Mouse (Mus musculus): Measurements from ENCODE around the gene Anapc7. TPM values are rescaled to one million over a fixed set of nuclear protein-coding genes. Genes with fewer than 3 reads are reported as not detected.

The Anapc7 gene
- polyA plus RNA-seq, 1 experiment from 2014 or later = 26.5 TPM

GRCm38 (mm10) chr5:122402160-122402559 is 19.3 kb upstream of the Anapc7 start:
- no peak for DNase-seq (ENCODE audit: low spot score)
- H3K36me3 ChIP-seq (ENCODE audit: insufficient read depth, low read length) = peaks cover 46% of the 10 kb centered on the region
- H3K4me2 ChIP-seq (replicated peaks; ENCODE audit: low read depth, low read length) = no peak overlapping the region
- WGBS = 76% methylated on average over 13 of the region's 13 CpGs
- H3K4me1 ChIP-seq (ENCODE audit: insufficient read depth, low read depth, low read length) = no peaks in the 10 kb centered on the region
- H3K9ac ChIP-seq (replicated peaks; ENCODE audit: low read depth) = no peak overlapping the region
- TF ChIP-seq EP300 (IDR thresholded peaks at IDR 0.05) (no peak), CTCF (IDR thresholded peaks at IDR 0.05) (no peak)
- no peak overlapping the region for H3K4me3 ChIP-seq (ENCODE audit: low read depth, low read length)
- no peaks in the 10 kb centered on the region for H3K9me3 ChIP-seq (ENCODE audit: low read length)
- no peak for ATAC-seq
- no peaks in the 10 kb centered on the region for H3K27me3 ChIP-seq (replicated peaks; ENCODE audit: insufficient read depth, low read length)
- no peak overlapping the region for H3K27ac ChIP-seq (ENCODE audit: low read length)

GRCm38 (mm10) chr5:122402772-122403171 is 18.7 kb upstream of the Anapc7 start:
- Histone ChIP-seq H3K36me3 (ENCODE audit: insufficient read depth, low read length) (peaks cover 42% of the 10 kb centered on the region), H3K4me3 (ENCODE audit: low read depth, low read length) (no peak overlapping the region), H3K4me1 (ENCODE audit: insufficient read depth, low read depth, low read length) (no peaks in the 10 kb centered on the region), H3K9ac (replicated peaks; ENCODE audit: low read depth) (no peak overlapping the region), H3K9me3 (ENCODE audit: low read length) (no peaks in the 10 kb centered on the region), H3K27ac (ENCODE audit: low read length) (no peak overlapping the region), H3K27me3 (replicated peaks; ENCODE audit: insufficient read depth, low read length) (no peaks in the 10 kb centered on the region), H3K4me2 (replicated peaks; ENCODE audit: low read depth, low read length) (no peak overlapping the region)
- peak; percentile 87 for DNase-seq (ENCODE audit: low spot score)
- TF ChIP-seq CTCF (IDR thresholded peaks at IDR 0.05) = no peak
- no peak for TF ChIP-seq EP300 (IDR thresholded peaks at IDR 0.05)
- peak; percentile 75 for ATAC-seq
- 70% methylated on average over 5 of the region's 5 CpGs for WGBS

GRCm38 (mm10) chr5:122403362-122403761 is 18.1 kb upstream of the Anapc7 start:
- ATAC-seq (no peak), DNase-seq (ENCODE audit: low spot score) (no peak)
- H3K4me3 ChIP-seq (ENCODE audit: low read depth, low read length) = no peak overlapping the region
- no peak overlapping the region for H3K4me2 ChIP-seq (replicated peaks; ENCODE audit: low read depth, low read length)
- peaks cover 42% of the 10 kb centered on the region for H3K36me3 ChIP-seq (ENCODE audit: insufficient read depth, low read length)
- H3K4me1 ChIP-seq (ENCODE audit: insufficient read depth, low read depth, low read length) = no peaks in the 10 kb centered on the region
- H3K27me3 ChIP-seq (replicated peaks; ENCODE audit: insufficient read depth, low read length) = no peaks in the 10 kb centered on the region
- H3K9ac ChIP-seq (replicated peaks; ENCODE audit: low read depth) = no peak overlapping the region
- WGBS = 87% methylated on average over 12 of the region's 12 CpGs
- TF ChIP-seq CTCF (IDR thresholded peaks at IDR 0.05) = no peak
- no peak for TF ChIP-seq EP300 (IDR thresholded peaks at IDR 0.05)
- H3K9me3 ChIP-seq (ENCODE audit: low read length) = no peaks in the 10 kb centered on the region
- no peak overlapping the region for H3K27ac ChIP-seq (ENCODE audit: low read length)

GRCm38 (mm10) chr5:122405537-122405936 is 16.0 kb upstream of the Anapc7 start:
- no peak for ATAC-seq
- DNase-seq (ENCODE audit: low spot score) = no peak
- 92% methylated on average over 10 of the region's 10 CpGs for WGBS

GRCm38 (mm10) chr5:122409692-122410645 is 11.5 kb upstream of the Anapc7 start:
- H3K27ac ChIP-seq (ENCODE audit: low read length) = no peak overlapping the region
- H3K9ac ChIP-seq (replicated peaks; ENCODE audit: low read depth) = no peak overlapping the region
- 83% methylated on average over 19 of the region's 19 CpGs for WGBS
- no peak overlapping the region for H3K4me3 ChIP-seq (ENCODE audit: low read depth, low read length)
- no peak for DNase-seq (ENCODE audit: low spot score)
- no peaks in the 10 kb centered on the region for H3K9me3 ChIP-seq (ENCODE audit: low read length)
- no peak for ATAC-seq
- H3K4me1 ChIP-seq (ENCODE audit: insufficient read depth, low read depth, low read length) = no peaks in the 10 kb centered on the region
- H3K27me3 ChIP-seq (replicated peaks; ENCODE audit: insufficient read depth, low read length) = no peaks in the 10 kb centered on the region
- TF ChIP-seq CTCF (IDR thresholded peaks at IDR 0.05) (peak; percentile 40), EP300 (IDR thresholded peaks at IDR 0.05) (no peak)
- H3K4me2 ChIP-seq (replicated peaks; ENCODE audit: low read depth, low read length) = no peak overlapping the region
- peaks cover 20% of the 10 kb centered on the region; the same call in 1 of the 2 replicates for H3K36me3 ChIP-seq (ENCODE audit: insufficient read depth, low read length)

More at GRCm38 (mm10) chr5:122405537-122405936, 16.0 kb upstream of the Anapc7 start:
- H3K4me3 ChIP-seq (ENCODE audit: low read depth, low read length) = no peak overlapping the region
- H3K36me3 ChIP-seq (ENCODE audit: insufficient read depth, low read length) = peaks cover 42% of the 10 kb centered on the region
- H3K9ac ChIP-seq (replicated peaks; ENCODE audit: low read depth) = no peak overlapping the region
- TF ChIP-seq EP300 (IDR thresholded peaks at IDR 0.05) = no peak
- TF ChIP-seq CTCF (IDR thresholded peaks at IDR 0.05) = no peak
- no peak overlapping the region for H3K27ac ChIP-seq (ENCODE audit: low read length)
- no peaks in the 10 kb centered on the region for H3K27me3 ChIP-seq (replicated peaks; ENCODE audit: insufficient read depth, low read length)
- no peaks in the 10 kb centered on the region for H3K9me3 ChIP-seq (ENCODE audit: low read length)
- no peak overlapping the region for H3K4me2 ChIP-seq (replicated peaks; ENCODE audit: low read depth, low read length)
- no peaks in the 10 kb centered on the region for H3K4me1 ChIP-seq (ENCODE audit: insufficient read depth, low read depth, low read length)

GRCm38 (mm10) chr5:122411892-122412291 is 9.6 kb upstream of the Anapc7 start:
- Histone ChIP-seq H3K4me2 (replicated peaks; ENCODE audit: low read depth, low read length) (no peak overlapping the region), H3K9me3 (ENCODE audit: low read length) (no peaks in the 10 kb centered on the region), H3K27ac (ENCODE audit: low read length) (no peak overlapping the region), H3K4me1 (ENCODE audit: insufficient read depth, low read depth, low read length) (no peaks in the 10 kb centered on the region), H3K27me3 (replicated peaks; ENCODE audit: insufficient read depth, low read length) (no peaks in the 10 kb centered on the region), H3K36me3 (ENCODE audit: insufficient read depth, low read length) (0 out of 2 replicates have a peak, but pooled peaks cover under 1% of the 10 kb centered on the region), H3K4me3 (ENCODE audit: low read depth, low read length) (no peak overlapping the region), H3K9ac (replicated peaks; ENCODE audit: low read depth) (no peak overlapping the region)
- DNase-seq (ENCODE audit: low spot score) = peak; percentile 23
- WGBS = 65% methylated on average over 5 of the region's 5 CpGs
- TF ChIP-seq EP300 (IDR thresholded peaks at IDR 0.05) (no peak), CTCF (IDR thresholded peaks at IDR 0.05) (no peak)
- no peak for ATAC-seq
